Mouse (Mus musculus): ENCODE data around the gene Pde4d. TPM values are rescaled to one million over a fixed set of nuclear protein-coding genes. Genes with fewer than 3 reads are reported as not detected.

Gene Pde4d
- 16.0 and 20.5 TPM in 2 replicates for polyA plus RNA-seq (2015; fragmentation: Nextera tagmentation; extraction: Ambion mirVana)

GRCm38 (mm10) chr13:108449116-108450097 lies at the start of gene Pde4d:
TSS of gene Pde4d (plus strand) at chr13:108449948.
- H3K4me2 ChIP-seq (ENCODE audit: low read length) = no peak within 1 kb of the TSS
- H3K4me1 ChIP-seq (replicated peaks; ENCODE audit: control insufficient read depth, insufficient read depth, low read length) = no peaks in the 10 kb centered on the region
- no peak for ATAC-seq
- WGBS = 59% methylated on average over 10 of the region's 10 CpGs
- no peaks in the 10 kb centered on the region for H3K27me3 ChIP-seq (replicated peaks; ENCODE audit: control insufficient read depth, insufficient read depth, low read length)
- H3K9ac ChIP-seq (replicated peaks; ENCODE audit: low read depth, low read length) = no peak within 1 kb of the TSS
- H3K4me3 ChIP-seq (replicated peaks; ENCODE audit: low read length) = no peak within 1 kb of the TSS
- no peaks in the 10 kb centered on the region for H3K36me3 ChIP-seq (ENCODE audit: control insufficient read depth, insufficient read depth)
- no peak within 1 kb of the TSS for H3K27ac ChIP-seq (ENCODE audit: low read length)
- H3K9me3 ChIP-seq (ENCODE audit: control insufficient read depth, low read length) = no peaks in the 10 kb centered on the region

- no peaks in the 10 kb centered on the region for H3K4me1 ChIP-seq (replicated peaks; ENCODE audit: control insufficient read depth, insufficient read depth, low read length)
- no peaks in the 10 kb centered on the region for H3K27me3 ChIP-seq (replicated peaks; ENCODE audit: control insufficient read depth, insufficient read depth, low read length)
- H3K9ac ChIP-seq (replicated peaks; ENCODE audit: low read depth, low read length) = no peak overlapping the region
- H3K27ac ChIP-seq (ENCODE audit: low read length) = no peak overlapping the region
- 0 out of 2 replicates have a peak, but pooled peaks cover 2% of the 10 kb centered on the region for H3K9me3 ChIP-seq (ENCODE audit: control insufficient read depth, low read length)
- H3K4me2 ChIP-seq (ENCODE audit: low read length) = no peak overlapping the region
- no peak for ATAC-seq
- H3K4me3 ChIP-seq (replicated peaks; ENCODE audit: low read length) = no peak overlapping the region
- no peaks in the 10 kb centered on the region for H3K36me3 ChIP-seq (ENCODE audit: control insufficient read depth, insufficient read depth)
- WGBS = 93% methylated on average over 5 of the region's 5 CpGs
Measured at GRCm38 (mm10) chr13:108403197-108403596, 46.6 kb upstream of the Pde4d start.

- Histone ChIP-seq H3K4me3 (replicated peaks; ENCODE audit: low read length) (no peak overlapping the region), H3K9me3 (ENCODE audit: control insufficient read depth, low read length) (0 out of 2 replicates have a peak, but pooled peaks cover 2% of the 10 kb centered on the region), H3K27me3 (replicated peaks; ENCODE audit: control insufficient read depth, insufficient read depth, low read length) (no peaks in the 10 kb centered on the region), H3K36me3 (ENCODE audit: control insufficient read depth, insufficient read depth) (no peaks in the 10 kb centered on the region), H3K4me2 (ENCODE audit: low read length) (no peak overlapping the region), H3K9ac (replicated peaks; ENCODE audit: low read depth, low read length) (no peak overlapping the region), H3K4me1 (replicated peaks; ENCODE audit: control insufficient read depth, insufficient read depth, low read length) (no peaks in the 10 kb centered on the region), H3K27ac (ENCODE audit: low read length) (no peak overlapping the region)
- whole genome bisulfite sequencing = 86% methylated on average over 4 of the region's 4 CpGs
- ATAC-seq = no peak
Measured at GRCm38 (mm10) chr13:108404372-108404771, 45.4 kb upstream of the Pde4d start.

- no peaks in the 10 kb centered on the region for H3K27me3 ChIP-seq (replicated peaks; ENCODE audit: control insufficient read depth, insufficient read depth, low read length)
- 80% methylated on average over 2 of the region's 2 CpGs for WGBS
Measured at GRCm38 (mm10) chr13:108415464-108415863, 34.3 kb upstream of the Pde4d start.

GRCm38 (mm10) chr13:108418741-108419507 lies 30.8 kb upstream of the Pde4d start:
- no peak for ATAC-seq
- no peak overlapping the region for H3K9ac ChIP-seq (replicated peaks; ENCODE audit: low read depth, low read length)
- no peaks in the 10 kb centered on the region for H3K36me3 ChIP-seq (ENCODE audit: control insufficient read depth, insufficient read depth)
- no peaks in the 10 kb centered on the region for H3K4me1 ChIP-seq (replicated peaks; ENCODE audit: control insufficient read depth, insufficient read depth, low read length)
- 89% methylated on average over 1 of the region's 1 CpGs for WGBS
- no peaks in the 10 kb centered on the region for H3K27me3 ChIP-seq (replicated peaks; ENCODE audit: control insufficient read depth, insufficient read depth, low read length)
- H3K4me3 ChIP-seq (replicated peaks; ENCODE audit: low read length) = no peak overlapping the region
- H3K27ac ChIP-seq (ENCODE audit: low read length) = no peak overlapping the region
- H3K4me2 ChIP-seq (ENCODE audit: low read length) = no peak overlapping the region
- no peaks in the 10 kb centered on the region for H3K9me3 ChIP-seq (ENCODE audit: control insufficient read depth, low read length)

More at GRCm38 (mm10) chr13:108415464-108415863, 34.3 kb upstream of the Pde4d start:
- Histone ChIP-seq H3K9me3 (ENCODE audit: control insufficient read depth, low read length) (no peaks in the 10 kb centered on the region), H3K4me3 (replicated peaks; ENCODE audit: low read length) (no peak overlapping the region), H3K4me2 (ENCODE audit: low read length) (no peak overlapping the region), H3K4me1 (replicated peaks; ENCODE audit: control insufficient read depth, insufficient read depth, low read length) (no peaks in the 10 kb centered on the region), H3K27ac (ENCODE audit: low read length) (no peak overlapping the region), H3K9ac (replicated peaks; ENCODE audit: low read depth, low read length) (no peak overlapping the region), H3K36me3 (ENCODE audit: control insufficient read depth, insufficient read depth) (no peaks in the 10 kb centered on the region)
- ATAC-seq = no peak

- no peak for ATAC-seq
- H3K27me3 ChIP-seq (replicated peaks; ENCODE audit: control insufficient read depth, insufficient read depth, low read length) = no peaks in the 10 kb centered on the region
- no peaks in the 10 kb centered on the region for H3K36me3 ChIP-seq (ENCODE audit: control insufficient read depth, insufficient read depth)
- no peaks in the 10 kb centered on the region for H3K9me3 ChIP-seq (ENCODE audit: control insufficient read depth, low read length)
- H3K4me3 ChIP-seq (replicated peaks; ENCODE audit: low read length) = no peak overlapping the region
- no peak overlapping the region for H3K27ac ChIP-seq (ENCODE audit: low read length)
- WGBS = 43% methylated on average over 5 of the region's 5 CpGs
- no peaks in the 10 kb centered on the region for H3K4me1 ChIP-seq (replicated peaks; ENCODE audit: control insufficient read depth, insufficient read depth, low read length)
- H3K4me2 ChIP-seq (ENCODE audit: low read length) = no peak overlapping the region
- H3K9ac ChIP-seq (replicated peaks; ENCODE audit: low read depth, low read length) = no peak overlapping the region
Measured at GRCm38 (mm10) chr13:108426322-108426721, 23.4 kb upstream of the Pde4d start.

- no peak for ATAC-seq
- Histone ChIP-seq H3K9me3 (ENCODE audit: control insufficient read depth, low read length) (no peaks in the 10 kb centered on the region), H3K4me1 (replicated peaks; ENCODE audit: control insufficient read depth, insufficient read depth, low read length) (no peaks in the 10 kb centered on the region), H3K9ac (replicated peaks; ENCODE audit: low read depth, low read length) (no peak overlapping the region), H3K27me3 (replicated peaks; ENCODE audit: control insufficient read depth, insufficient read depth, low read length) (no peaks in the 10 kb centered on the region), H3K4me3 (replicated peaks; ENCODE audit: low read length) (no peak overlapping the region), H3K36me3 (ENCODE audit: control insufficient read depth, insufficient read depth) (no peaks in the 10 kb centered on the region), H3K27ac (ENCODE audit: low read length) (no peak overlapping the region), H3K4me2 (ENCODE audit: low read length) (no peak overlapping the region)
- WGBS = 75% methylated on average over 6 of the region's 6 CpGs
Measured at GRCm38 (mm10) chr13:108428809-108429208, 20.9 kb upstream of the Pde4d start.

GRCm38 (mm10) chr13:108429623-108430022 lies 20.1 kb upstream of the Pde4d start:
- no peak overlapping the region for H3K27ac ChIP-seq (ENCODE audit: low read length)

GRCm38 (mm10) chr13:108431776-108432175 lies 18.0 kb upstream of the Pde4d start:
- H3K4me2 ChIP-seq (ENCODE audit: low read length) = no peak overlapping the region
- no peaks in the 10 kb centered on the region for H3K4me1 ChIP-seq (replicated peaks; ENCODE audit: control insufficient read depth, insufficient read depth, low read length)
- H3K4me3 ChIP-seq (replicated peaks; ENCODE audit: low read length) = no peak overlapping the region
- 89% methylated on average over 3 of the region's 3 CpGs for WGBS
- H3K36me3 ChIP-seq (ENCODE audit: control insufficient read depth, insufficient read depth) = no peaks in the 10 kb centered on the region
- no peaks in the 10 kb centered on the region for H3K27me3 ChIP-seq (replicated peaks; ENCODE audit: control insufficient read depth, insufficient read depth, low read length)
- H3K9me3 ChIP-seq (ENCODE audit: control insufficient read depth, low read length) = no peaks in the 10 kb centered on the region
- H3K27ac ChIP-seq (ENCODE audit: low read length) = no peak overlapping the region
- no peak for ATAC-seq
- no peak overlapping the region for H3K9ac ChIP-seq (replicated peaks; ENCODE audit: low read depth, low read length)

More at GRCm38 (mm10) chr13:108429623-108430022, 20.1 kb upstream of the Pde4d start:
- H3K4me3 ChIP-seq (replicated peaks; ENCODE audit: low read length) = no peak overlapping the region
- no peak overlapping the region for H3K9ac ChIP-seq (replicated peaks; ENCODE audit: low read depth, low read length)
- no peaks in the 10 kb centered on the region for H3K9me3 ChIP-seq (ENCODE audit: control insufficient read depth, low read length)
- no peak for ATAC-seq
- H3K4me2 ChIP-seq (ENCODE audit: low read length) = no peak overlapping the region
- no peaks in the 10 kb centered on the region for H3K4me1 ChIP-seq (replicated peaks; ENCODE audit: control insufficient read depth, insufficient read depth, low read length)
- H3K27me3 ChIP-seq (replicated peaks; ENCODE audit: control insufficient read depth, insufficient read depth, low read length) = no peaks in the 10 kb centered on the region
- 67% methylated on average over 2 of the region's 2 CpGs for WGBS
- H3K36me3 ChIP-seq (ENCODE audit: control insufficient read depth, insufficient read depth) = no peaks in the 10 kb centered on the region

Measured in forebrain, embryonic 16.5 days (tissue).